ENCODE assay signal across 8 mouse cellular contexts in the genomic region with DNA sequence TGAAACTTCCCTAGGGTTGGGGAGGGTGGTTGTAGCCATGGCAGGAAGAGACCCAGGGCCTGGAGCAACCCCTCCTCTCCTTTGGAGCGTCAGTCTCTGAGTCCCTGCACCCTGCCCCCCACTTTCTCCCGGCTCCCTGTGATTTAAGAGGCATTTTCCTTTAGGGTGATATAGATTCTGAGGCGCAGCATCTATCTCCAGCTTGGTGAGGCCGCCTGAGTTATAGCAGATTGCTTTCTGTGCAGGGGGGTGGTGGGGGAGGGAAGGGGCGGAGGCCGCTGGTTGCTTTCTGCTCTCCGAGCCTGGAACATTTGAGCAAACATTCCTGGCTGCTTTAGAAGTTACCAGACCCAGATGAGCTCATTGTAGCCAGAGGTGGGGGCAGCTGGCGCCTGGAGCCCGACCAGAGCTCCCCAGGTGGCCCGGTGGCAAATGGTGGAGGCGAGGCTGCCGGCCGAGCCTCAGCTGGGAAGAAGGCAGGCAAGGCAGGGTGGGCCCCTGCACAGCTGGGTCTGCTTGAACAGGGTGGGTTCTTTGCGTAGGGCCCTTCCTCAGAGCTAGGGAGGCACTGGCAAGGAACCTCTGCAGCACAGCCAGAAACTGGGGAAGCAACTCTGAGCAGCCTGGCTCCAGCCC. TPM values are rescaled to one million over a fixed set of nuclear protein-coding genes. Genes with fewer than 3 reads are reported as not detected.
DNase-seq lines count a peak whose midpoint lies in the region; ATAC-seq and TF ChIP-seq lines count a peak whose summit lies in the region.

No protein-coding gene starts in this region.

- TF ChIP-seq CTCF in small intestine, adult 2 months (IDR thresholded peaks at IDR 0.05; ENCODE audit: extremely low read depth, insufficient read length, insufficient replicate concordance, low read depth, low read length): no peak
- no peak for TF ChIP-seq CTCF in left cerebral cortex, adult 2 months (IDR thresholded peaks at IDR 0.05)

- DNase-seq in kidney, adult 11 months: no peak
- no peak for DNase-seq in adipocyte (ENCODE audit: low spot score)
- DNase-seq in adrenal gland, adult (ENCODE audit: inconsistent age in 2 of 2, low spot score in 1 of 2): no peak
- no peak for DNase-seq in left cerebral cortex, adult 2 months (ENCODE audit: extremely low spot score in 1 of 2, low spot score in 2 of 2)

- intact Hi-C loops in left cerebral cortex, adult 2 months (cut with DNase I): no loop called here

- H3K27ac ChIP-seq in kidney, embryonic 15.5 days: 0 out of 2 replicates have a peak overlapping the region, but pooled peaks have one; percentile 61
- H3K27ac ChIP-seq in heart, embryonic 13.5 days (replicated peaks): peak overlapping the region; percentile 77
- H3K27ac ChIP-seq in liver, embryonic 16.5 days (ENCODE audit: low read length): no peak overlapping the region
- 0 out of 2 replicates have a peak overlapping the region, but pooled peaks have one; percentile 49 for H3K27ac ChIP-seq in small intestine, adult 2 months (ENCODE audit: insufficient read depth, low read depth, low read length)
- no peak overlapping the region for H3K27ac ChIP-seq in left cerebral cortex, adult 2 months

- no peaks in the 10 kb centered on the region for H3K9me3 ChIP-seq in kidney, embryonic 15.5 days (replicated peaks)
- no peaks in the 10 kb centered on the region for H3K9me3 ChIP-seq in heart, embryonic 13.5 days
- H3K9me3 ChIP-seq in liver, embryonic 16.5 days (replicated peaks; ENCODE audit: control insufficient read depth, low read length): no peaks in the 10 kb centered on the region

- no peak for TF ChIP-seq POLR2A in small intestine, adult 2 months (IDR thresholded peaks at IDR 0.05; ENCODE audit: low read depth, low read length)

- peaks cover 18% of the 10 kb centered on the region for H3K4me1 ChIP-seq in kidney, embryonic 15.5 days
- peaks cover 31% of the 10 kb centered on the region for H3K4me1 ChIP-seq in heart, embryonic 13.5 days
- no peaks in the 10 kb centered on the region; the same call in 1 of the 2 replicates for H3K4me1 ChIP-seq in liver, embryonic 16.5 days (ENCODE audit: control insufficient read depth, low read depth, low read length)
- H3K4me1 ChIP-seq in small intestine, adult 2 months (ENCODE audit: control insufficient read depth, insufficient read depth, insufficient read length, low read length): no peaks in the 10 kb centered on the region

- peak; percentile 55 for ATAC-seq in kidney, embryonic 15.5 days (replicated peaks; ENCODE audit: low FRiP score)
- no peak for ATAC-seq in heart, embryonic 13.5 days (ENCODE audit: extremely low read depth, insufficient number of reproducible peaks, low FRiP score, low TSS enrichment)
- 0 out of 2 replicates have a peak, but pooled peaks have one; percentile 24 for ATAC-seq in liver, embryonic 16.5 days (ENCODE audit: low read depth)

- H3K4me2 ChIP-seq in kidney, embryonic 15.5 days: peak overlapping the region; percentile 39
- peak overlapping the region; percentile 49 for H3K4me2 ChIP-seq in heart, embryonic 13.5 days
- no peak overlapping the region for H3K4me2 ChIP-seq in liver, embryonic 16.5 days (ENCODE audit: low read depth, low read length)

- WGBS in kidney, embryonic 15.5 days: 18% methylated on average over 14 of the region's 14 CpGs
- WGBS in heart, embryonic 13.5 days: 10% methylated on average over 14 of the region's 14 CpGs
- 28% methylated on average over 14 of the region's 14 CpGs for WGBS in liver, embryonic 16.5 days (ENCODE audit: insufficient replicate concordance)
- WGBS in small intestine, adult 2 months: 22% methylated on average over 14 of the region's 14 CpGs

- H3K27me3 ChIP-seq in kidney, embryonic 15.5 days: peaks cover 68% of the 10 kb centered on the region
- peaks cover 33% of the 10 kb centered on the region for H3K27me3 ChIP-seq in heart, embryonic 13.5 days (replicated peaks)
- H3K27me3 ChIP-seq in liver, embryonic 16.5 days (ENCODE audit: control insufficient read depth, insufficient read depth, low read depth, low read length): no peaks in the 10 kb centered on the region; the same call in none of the 2 replicates
- no peaks in the 10 kb centered on the region; the same call in 1 of the 2 replicates for H3K27me3 ChIP-seq in small intestine, adult 2 months (ENCODE audit: control insufficient read depth, insufficient read depth, low read length)

- no peak overlapping the region for H3K9ac ChIP-seq in kidney, embryonic 15.5 days
- peak overlapping the region; percentile 52; the same call in 1 of the 2 replicates for H3K9ac ChIP-seq in heart, embryonic 13.5 days
- H3K9ac ChIP-seq in liver, embryonic 16.5 days (ENCODE audit: low read depth, low read length): no peak overlapping the region

- H3K4me3 ChIP-seq in kidney, embryonic 15.5 days (replicated peaks): no peak overlapping the region
- no peak overlapping the region for H3K4me3 ChIP-seq in heart, embryonic 13.5 days
- no peak overlapping the region for H3K4me3 ChIP-seq in liver, embryonic 16.5 days (ENCODE audit: low read depth, low read length)
- H3K4me3 ChIP-seq in small intestine, adult 2 months (ENCODE audit: low read depth, low read length): no peak overlapping the region
- no peak overlapping the region for H3K4me3 ChIP-seq in left cerebral cortex, adult 2 months

- H3K36me3 ChIP-seq in kidney, embryonic 15.5 days: no peaks in the 10 kb centered on the region
- no peaks in the 10 kb centered on the region for H3K36me3 ChIP-seq in heart, embryonic 13.5 days
- no peaks in the 10 kb centered on the region for H3K36me3 ChIP-seq in liver, embryonic 16.5 days (ENCODE audit: control insufficient read depth, insufficient read depth)
- no peaks in the 10 kb centered on the region for H3K36me3 ChIP-seq in small intestine, adult 2 months (ENCODE audit: control insufficient read depth, insufficient read depth, low read length)

RNA-seq across cellular contexts. Expression of a gene that starts 8.6 kb away (rescaled TPM):
- 6.2 and 7.8 TPM in 2 replicates for polyA plus RNA-seq in kidney, embryonic 15.5 days (2015; fragmentation: Nextera tagmentation; extraction: Ambion mirVana)
- polyA plus RNA-seq in heart, embryonic 13.5 days (2015; fragmentation: Nextera tagmentation; extraction: Ambion mirVana): 7.2 and 8.2 TPM in 2 replicates
- 1.3 and 1.7 TPM in 2 replicates for polyA plus RNA-seq in liver, embryonic 16.5 days (2015; fragmentation: Nextera tagmentation; extraction: Ambion mirVana)
- polyA plus RNA-seq in small intestine, adult 2 months (2012; rRNA removed): 1.4 and 2.2 TPM in 2 replicates
- total RNA-seq in left cerebral cortex, adult 2 months (2021): 10 to 100 TPM; 61.9 to 76.6 TPM

Comparison
In these comparisons a context has a peak if more than half of its experiments do, and no peak if none do; other contexts are left out.
1. H3K27ac ChIP-seq: peak in kidney, embryonic 15.5 days (single experiment), heart, embryonic 13.5 days (single experiment) and small intestine, adult 2 months (single experiment); none in liver, embryonic 16.5 days (single experiment) and left cerebral cortex, adult 2 months (single experiment).